Comparison of ENCODE assay signal across 11 mouse cellular contexts in the genomic region with DNA sequence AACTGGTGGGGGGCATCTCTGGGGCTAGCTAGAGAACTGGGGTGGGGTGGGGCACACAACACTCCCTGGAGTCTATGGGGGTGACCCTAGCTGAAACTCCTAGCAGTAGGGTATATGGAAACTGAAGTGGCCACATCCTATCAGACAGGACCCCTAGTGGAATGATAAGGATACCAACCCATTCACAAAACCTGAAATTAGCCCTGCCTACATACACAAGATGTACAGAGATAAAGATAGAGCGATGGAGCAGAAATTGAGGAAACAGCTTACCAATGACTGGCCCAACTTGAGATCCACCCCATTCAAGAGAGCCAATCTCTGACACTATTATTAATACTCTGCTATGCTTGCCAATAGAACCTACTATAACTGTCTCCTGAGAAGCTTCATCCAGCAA. TPM values are rescaled to one million over a fixed set of nuclear protein-coding genes. Genes with fewer than 3 reads are reported as not detected.
DNase-seq lines count a peak whose midpoint lies in the region; ATAC-seq and TF ChIP-seq lines count a peak whose summit lies in the region.
"Had no signal": no experiment of that assay in that cellular context is flagged by ENCODE, and none has a peak within 500 bp of the region (broad histone marks: within the 10 kb centered on the region; RNA-seq: fewer than 3 reads in every experiment).

No protein-coding gene starts in this region.

- H3K27me3 ChIP-seq in midbrain, embryonic 10.5 days (ENCODE audit: low read depth, poor library complexity, severe bottlenecking), result no peaks in the 10 kb centered on the region
- no peaks in the 10 kb centered on the region for H3K27me3 ChIP-seq in midbrain, embryonic 11.5 days (ENCODE audit: control insufficient read depth, insufficient read depth, low read length)
- H3K27me3 ChIP-seq in liver, embryonic 14.5 days (ENCODE audit: control insufficient read depth, insufficient read depth, low read length), result no peaks in the 10 kb centered on the region
- H3K27me3 ChIP-seq in stomach, postnatal 0 days (ENCODE audit: control insufficient read depth, insufficient read depth, low read length), result no peaks in the 10 kb centered on the region

- intact Hi-C loops in heart, postnatal 14 days (cut with DNase I), result no loop called here
- intact Hi-C loops in left cerebral cortex, adult 2 months (cut with DNase I), result loop anchor here (10.0 kb wide), 1 partner anchor 741 kb away; a partner anchor contains a TSS

- TF ChIP-seq CTCF in liver, embryonic 14.5 days (IDR thresholded peaks at IDR 0.05; ENCODE audit: low read depth), result no peak
- TF ChIP-seq CTCF in stomach, postnatal 0 days (IDR thresholded peaks at IDR 0.05; ENCODE audit: low read depth), result no peak
- TF ChIP-seq CTCF in left cerebral cortex, adult 2 months (IDR thresholded peaks at IDR 0.05), result no peak

- WGBS in midbrain, embryonic 10.5 days, result 83% methylated on average over 1 of the region's 1 CpGs
- 100% methylated on average over 1 of the region's 1 CpGs for WGBS in midbrain, embryonic 11.5 days
- 38% methylated on average over 1 of the region's 1 CpGs for WGBS in liver, embryonic 14.5 days (ENCODE audit: insufficient replicate concordance)
- WGBS in stomach, postnatal 0 days, result 95% methylated on average over 1 of the region's 1 CpGs

- peaks cover 15% of the 10 kb centered on the region for H3K4me1 ChIP-seq in midbrain, embryonic 10.5 days
- peaks cover 6% of the 10 kb centered on the region; the same call in 1 of the 2 replicates for H3K4me1 ChIP-seq in midbrain, embryonic 11.5 days (ENCODE audit: control insufficient read depth, insufficient read depth, low read length)
- H3K4me1 ChIP-seq in liver, embryonic 14.5 days (replicated peaks; ENCODE audit: control insufficient read depth in 2 of 2, insufficient read depth in 2 of 2, low read length in 1 of 2), result peaks cover 8 to 20% of the 10 kb centered on the region in 2 experiments; a peak in 3 of 4 replicates
- no peaks in the 10 kb centered on the region for H3K4me1 ChIP-seq in stomach, postnatal 0 days (replicated peaks; ENCODE audit: control insufficient read depth, insufficient read depth)

- H3K27ac ChIP-seq in midbrain, embryonic 10.5 days (replicated peaks), result no peak overlapping the region
- no peak overlapping the region for H3K27ac ChIP-seq in midbrain, embryonic 11.5 days (ENCODE audit: low read depth, low read length)
- no peak overlapping the region for H3K27ac ChIP-seq in liver, embryonic 14.5 days
- H3K27ac ChIP-seq in stomach, postnatal 0 days (replicated peaks), result no peak overlapping the region
- no peak overlapping the region for H3K27ac ChIP-seq in left cerebral cortex, adult 2 months
- H3K27ac ChIP-seq: layer of hippocampus, adult 2 months had no signal

- TF ChIP-seq EP300 in liver, embryonic 14.5 days (IDR thresholded peaks at IDR 0.05; ENCODE audit: low read depth), result no peak
- no peak for TF ChIP-seq EP300 in stomach, postnatal 0 days (optimal IDR thresholded peaks at IDR 0.05)

- H3K4me2 ChIP-seq in midbrain, embryonic 11.5 days, result no peak overlapping the region; the same call in 1 of the 2 replicates
- peak overlapping the region; percentile 73 for H3K4me2 ChIP-seq in liver, embryonic 14.5 days (ENCODE audit: low read depth)
- 0 out of 2 replicates have a peak overlapping the region, but pooled peaks have one; percentile 11 for H3K4me2 ChIP-seq in stomach, postnatal 0 days (replicated peaks; ENCODE audit: low read depth)

- peak overlapping the region; percentile 89 for H3K4me3 ChIP-seq in midbrain, embryonic 10.5 days
- H3K4me3 ChIP-seq in midbrain, embryonic 11.5 days (ENCODE audit: low read depth, low read length), result no peak overlapping the region; the same call in 1 of the 2 replicates
- H3K4me3 ChIP-seq in liver, embryonic 14.5 days (ENCODE audit: insufficient read depth in 1 of 2, low read depth in 2 of 2, low read length in 2 of 2), result peak overlapping the region; percentile 26 to 67; a peak in 2 of 4 replicates
- H3K4me3 ChIP-seq in stomach, postnatal 0 days (ENCODE audit: low read depth, low read length), result no peak overlapping the region
- H3K4me3 ChIP-seq in left cerebral cortex, adult 2 months, result no peak overlapping the region

- peak; percentile 75 for DNase-seq in heart, adult 11 months
- no peak for DNase-seq in heart, postnatal 14 days
- no peak for DNase-seq in midbrain, embryonic 10.5 days (ENCODE audit: low spot score)
- no peak for DNase-seq in midbrain, embryonic 11.5 days (ENCODE audit: low spot score, missing footprints)
- no peak for DNase-seq in liver, embryonic 14.5 days (ENCODE audit: low read depth in 3 of 3, low spot score in 3 of 3)
- no peak for DNase-seq in stomach, postnatal 0 days (ENCODE audit: low spot score)
- DNase-seq in left cerebral cortex, adult 2 months (ENCODE audit: extremely low spot score in 1 of 2, low spot score in 2 of 2), result no peak
- no peak for DNase-seq in kidney, postnatal 25 days
- DNase-seq: cerebellum, adult 9-11 months; gastrocnemius, postnatal 25 days had no signal

- H3K9me3 ChIP-seq in midbrain, embryonic 10.5 days (replicated peaks), result no peaks in the 10 kb centered on the region
- H3K9me3 ChIP-seq in midbrain, embryonic 11.5 days (ENCODE audit: control insufficient read depth, low read length), result no peaks in the 10 kb centered on the region
- H3K9me3 ChIP-seq in liver, embryonic 14.5 days (ENCODE audit: control insufficient read depth, low read length), result no peaks in the 10 kb centered on the region
- H3K9me3 ChIP-seq in stomach, postnatal 0 days (ENCODE audit: control insufficient read depth, low read length), result no peaks in the 10 kb centered on the region

- peaks cover 10% of the 10 kb centered on the region for H3K36me3 ChIP-seq in midbrain, embryonic 10.5 days
- H3K36me3 ChIP-seq in midbrain, embryonic 11.5 days (ENCODE audit: control insufficient read depth, insufficient read depth, low read length), result no peaks in the 10 kb centered on the region
- H3K36me3 ChIP-seq in liver, embryonic 14.5 days (replicated peaks; ENCODE audit: control insufficient read depth, insufficient read depth, low read depth), result no peaks in the 10 kb centered on the region
- no peaks in the 10 kb centered on the region for H3K36me3 ChIP-seq in stomach, postnatal 0 days (ENCODE audit: control insufficient read depth, insufficient read depth, low read length)

- ATAC-seq in midbrain, embryonic 11.5 days (ENCODE audit: low FRiP score), result no peak
- no peak for ATAC-seq in liver, embryonic 14.5 days (ENCODE audit: insufficient read depth)
- ATAC-seq in stomach, postnatal 0 days (ENCODE audit: low FRiP score, low TSS enrichment), result no peak

- no peak overlapping the region for H3K9ac ChIP-seq in midbrain, embryonic 11.5 days (ENCODE audit: low read length)
- H3K9ac ChIP-seq in liver, embryonic 14.5 days (replicated peaks), result 0 out of 2 replicates have a peak overlapping the region, but pooled peaks have one; percentile 37
- no peak overlapping the region for H3K9ac ChIP-seq in stomach, postnatal 0 days (ENCODE audit: low read length)

RNA-seq across cellular contexts. Expression of a gene that starts 1.9 kb away (rescaled TPM):
- 1 to 10 TPM; 7.3 to 7.8 TPM for total RNA-seq in heart, postnatal 14 days (2021)
- polyA plus RNA-seq in midbrain, embryonic 10.5 days (2016; fragmentation: Nextera tagmentation; extraction: Ambion mirVana), result 38.0 and 43.1 TPM in 2 replicates
- polyA plus RNA-seq in midbrain, embryonic 11.5 days (2014; fragmentation: Nextera tagmentation; extraction: Ambion mirVana), result 47.6 and 60.3 TPM in 2 replicates
- polyA plus RNA-seq in liver, embryonic 14.5 days (2012; rRNA removed), result 3.3 and 6.6 TPM in 2 replicates
- polyA plus RNA-seq in liver, embryonic 14.5 days (2014; fragmentation: Nextera tagmentation; extraction: Ambion mirVana), result 12.9 and 13.5 TPM in 2 replicates
- 10.5 and 11.6 TPM in 2 replicates for polyA plus RNA-seq in stomach, postnatal 0 days (2015; fragmentation: Nextera tagmentation; extraction: Ambion mirVana)
- total RNA-seq in left cerebral cortex, adult 2 months (2021), result 10 to 100 TPM; 22.9 to 25.2 TPM

RNA-seq across cellular contexts. Expression of a gene that starts 8.0 kb away (rescaled TPM):
- total RNA-seq in heart, postnatal 14 days (2021), result under 1 TPM; 0.10 to 0.61 TPM
- polyA plus RNA-seq in midbrain, embryonic 10.5 days (2016; fragmentation: Nextera tagmentation; extraction: Ambion mirVana), result 0.09 and 0.20 TPM in 2 replicates
- polyA plus RNA-seq in midbrain, embryonic 11.5 days (2014; fragmentation: Nextera tagmentation; extraction: Ambion mirVana), result 0.10 and 0.15 TPM in 2 replicates
- 0.43 and 1.4 TPM in 2 replicates for polyA plus RNA-seq in liver, embryonic 14.5 days (2012; rRNA removed)
- 2.0 TPM in 2 replicates for polyA plus RNA-seq in liver, embryonic 14.5 days (2014; fragmentation: Nextera tagmentation; extraction: Ambion mirVana)
- polyA plus RNA-seq in stomach, postnatal 0 days (2015; fragmentation: Nextera tagmentation; extraction: Ambion mirVana), result 0.22 and 0.28 TPM in 2 replicates
- under 1 TPM in 1 of 2 experiments, not detected in 1; 0.14 TPM for total RNA-seq in left cerebral cortex, adult 2 months (2021)
- total RNA-seq: layer of hippocampus, adult 2 months had no signal

Comparison
In these comparisons a context has a peak if more than half of its experiments do, and no peak if none do; other contexts are left out.
1. H3K4me3 ChIP-seq: peak in midbrain, embryonic 10.5 days (single experiment) and liver, embryonic 14.5 days (2 of 2); none in midbrain, embryonic 11.5 days (single experiment), stomach, postnatal 0 days (single experiment) and left cerebral cortex, adult 2 months (single experiment).